Mouse (Mus musculus) liver, embryonic 14.5 days (tissue): ENCODE data around the gene Kif13a. TPM values are rescaled to one million over a fixed set of nuclear protein-coding genes. Genes with fewer than 3 reads are reported as not detected.

Source experiments
- ATAC-seq: fragments of 200-750 bp; cut with Nextera tagmentation; 2 replicates; pipeline ENCODE4 v1.8.0; 2017; ENCODE audit warnings: moderate number of reproducible peaks, mild to moderate bottlenecking, moderate library complexity; ENCODE audit not compliant: insufficient read depth
- DNase-seq, 3 experiments: peaks; one replicate each; pipeline ENCODE4 v3.0.0-alpha.2; 2012 to 2013; ENCODE audit warnings: low read depth in 3 of 3, low spot score in 3 of 3
- H3K27ac ChIP-seq: fragments of 300-500 bp; sonication (generic); 2 replicates; pipeline ENCODE4 v1.5.1; 2014; ENCODE audit warnings: moderate library complexity, mild to moderate bottlenecking, control low read depth, inconsistent platforms
- H3K27me3 ChIP-seq: fragments of 300-500 bp; sonication (generic); 2 replicates; pipeline ENCODE4 v1.6.1; 2014; ENCODE audit warnings: mild to moderate bottlenecking, low read length, moderate library complexity; ENCODE audit not compliant: control insufficient read depth, insufficient read depth
- H3K36me3 ChIP-seq: fragments of 300-500 bp; sonication (generic); replicated peaks from 2 replicates; pipeline ENCODE4 v1.6.1; 2014; ENCODE audit warnings: low read depth; ENCODE audit not compliant: control insufficient read depth, insufficient read depth
- H3K4me1 ChIP-seq, 2 experiments: fragments of 200-500 bp in 1 of 2; fragments of 300-500 bp in 1 of 2; sonication (generic) in 1 of 2; replicated peaks; 2 replicates each; pipeline ENCODE4 v1.6.1; 2012 to 2014; ENCODE audit warnings: antibody characterized with exemption in 1 of 2, inconsistent platforms in 1 of 2, low read length in 1 of 2; ENCODE audit not compliant: control insufficient read depth in 2 of 2, insufficient read depth in 2 of 2
- H3K4me2 ChIP-seq: fragments of 300-500 bp; sonication (generic); 2 replicates; pipeline ENCODE4 v1.6.1; 2014; ENCODE audit warnings: low read depth, mild to moderate bottlenecking, control low read depth, moderate library complexity
- H3K4me3 ChIP-seq, 2 experiments: fragments of 200-500 bp in 1 of 2; fragments of 300-500 bp in 1 of 2; sonication (generic) in 1 of 2; 2 replicates each; pipeline ENCODE4 v1.5.1; 2012 to 2014; ENCODE audit warnings: low read depth in 2 of 2, low read length in 2 of 2, mild to moderate bottlenecking in 2 of 2, control low read depth in 1 of 2, inconsistent platforms in 1 of 2, moderate library complexity in 1 of 2; ENCODE audit not compliant: insufficient read depth in 1 of 2
- H3K9ac ChIP-seq: fragments of 300-500 bp; sonication (generic); replicated peaks from 2 replicates; pipeline ENCODE4 v1.6.1; 2014; ENCODE audit warnings: mild to moderate bottlenecking, control low read depth, moderate library complexity
- H3K9me3 ChIP-seq: fragments of 300-500 bp; sonication (generic); 2 replicates; pipeline ENCODE4 v1.6.1; 2016; ENCODE audit warnings: low read length, mixed read lengths; ENCODE audit not compliant: control insufficient read depth
- CTCF ChIP-seq: IDR thresholded peaks from 2 replicates; pipeline ENCODE4 v1.5.1; 2016; ENCODE audit warnings: antibody characterized with exemption, low read depth, control low read depth
- EP300 ChIP-seq: IDR thresholded peaks from 2 replicates; pipeline ENCODE4 v1.6.1; 2016; ENCODE audit warnings: antibody characterized with exemption, low read depth
- WGBS: fragments of 180-500 bp; shearing (Covaris S2); extraction: QIAGEN DNeasy Blood & Tissue Kit; methylation state at CpG from one replicate; pipeline ENCODE4 v1.1.7; 2014; ENCODE audit not compliant: insufficient replicate concordance; 5-methylcytosine and 5-hydroxymethylcytosine counted together
- polyA plus RNA-seq, 2 experiments: library from polyadenylated mRNA; depleted of rRNA in 1 of 2; stranded (reverse) in 1 of 2; unstranded in 1 of 2; fragments of >200 nt; fragmentation: Nextera tagmentation in 1 of 2; extraction: Ambion mirVana in 1 of 2; gene quantifications; 2 replicates each; pipeline versions ENCODE4 v1.2.1 to v1.2.3; 2012 to 2014

Gene Kif13a
- polyA plus RNA-seq, 2 experiments = 2.1 to 3.1 TPM

DNA sequence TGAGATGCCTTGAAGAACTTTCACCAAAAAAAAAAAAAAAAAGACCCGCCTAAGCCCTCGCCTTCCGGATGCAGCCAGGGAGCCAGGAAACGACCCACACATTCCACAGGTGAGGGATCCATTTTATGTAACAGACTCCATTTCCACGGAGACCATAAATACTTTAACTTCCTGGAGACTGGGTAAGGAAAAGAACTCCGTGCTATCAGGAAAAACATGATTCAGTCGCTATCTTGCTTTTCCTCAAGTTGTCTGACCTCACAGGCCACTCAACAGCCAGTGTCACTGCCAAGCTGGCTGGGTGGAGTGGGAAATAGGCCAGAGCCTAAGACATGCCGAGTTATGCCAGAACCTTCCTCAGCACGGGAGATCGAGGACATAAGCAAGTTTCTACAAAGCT is 46.3 kb downstream of the Kif13a start:
- H3K4me2 ChIP-seq = no peak overlapping the region
- WGBS = 49% methylated on average over 10 of the region's 10 CpGs
- H3K36me3 ChIP-seq = no peaks in the 10 kb centered on the region
- H3K4me3 ChIP-seq = no peak overlapping the region
- DNase-seq (no peak), ATAC-seq (no peak)
- H3K9me3 ChIP-seq = no peaks in the 10 kb centered on the region
- H3K27ac ChIP-seq = no peak overlapping the region
- peaks cover 0 to 16% of the 10 kb centered on the region in 2 experiments; a peak in 2 of 4 replicates for H3K4me1 ChIP-seq
- no peak overlapping the region for H3K9ac ChIP-seq
- no peaks in the 10 kb centered on the region for H3K27me3 ChIP-seq
- TF ChIP-seq CTCF = no peak
- TF ChIP-seq EP300 = no peak

GRCm38 (mm10) chr13:46880736-46881135 is 48.9 kb downstream of the Kif13a start:
- no peak for ATAC-seq
- DNase-seq = no peak
- Histone ChIP-seq H3K4me2 (no peak overlapping the region), H3K36me3 (no peaks in the 10 kb centered on the region), H3K27ac (no peak overlapping the region), H3K4me1 (peaks cover 0 to 21% of the 10 kb centered on the region in 2 experiments; a peak in 2 of 4 replicates), H3K4me3 (no peak overlapping the region), H3K9ac (no peak overlapping the region), H3K27me3 (no peaks in the 10 kb centered on the region), H3K9me3 (no peaks in the 10 kb centered on the region)
- TF ChIP-seq EP300 = no peak
- TF ChIP-seq CTCF = no peak
- 55% methylated on average over 14 of the region's 14 CpGs for WGBS

DNA sequence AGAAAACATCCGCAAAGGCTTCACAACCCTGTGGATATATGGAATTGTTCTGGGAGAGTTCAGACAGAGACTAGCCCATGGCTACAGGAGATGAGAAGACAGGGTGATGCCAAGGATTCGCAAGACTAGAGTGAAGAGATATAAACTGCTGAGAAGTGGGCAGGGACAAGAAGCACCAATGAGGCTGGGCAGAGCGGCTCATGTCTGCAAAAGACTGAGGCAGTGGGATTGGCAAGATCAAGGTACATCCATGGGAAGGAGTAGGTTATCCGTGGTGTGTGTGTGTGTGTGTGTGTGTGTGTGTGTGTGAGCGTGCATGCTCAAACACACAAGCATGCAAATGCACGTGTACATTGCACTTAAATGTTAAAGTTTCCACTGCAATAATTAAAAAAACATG is 49.4 kb downstream of the Kif13a start:
- H3K9me3 ChIP-seq = no peaks in the 10 kb centered on the region
- ATAC-seq = no peak
- no peak overlapping the region for H3K27ac ChIP-seq
- DNase-seq = no peak
- H3K4me1 ChIP-seq = peaks cover 0 to 18% of the 10 kb centered on the region in 2 experiments; a peak in 2 of 4 replicates
- H3K27me3 ChIP-seq = no peaks in the 10 kb centered on the region
- H3K4me2 ChIP-seq = no peak overlapping the region
- no peak overlapping the region for H3K4me3 ChIP-seq
- no peak overlapping the region for H3K9ac ChIP-seq
- no peaks in the 10 kb centered on the region for H3K36me3 ChIP-seq
- TF ChIP-seq EP300 (no peak), CTCF (no peak)
- 76% methylated on average over 6 of the region's 6 CpGs for WGBS

DNA sequence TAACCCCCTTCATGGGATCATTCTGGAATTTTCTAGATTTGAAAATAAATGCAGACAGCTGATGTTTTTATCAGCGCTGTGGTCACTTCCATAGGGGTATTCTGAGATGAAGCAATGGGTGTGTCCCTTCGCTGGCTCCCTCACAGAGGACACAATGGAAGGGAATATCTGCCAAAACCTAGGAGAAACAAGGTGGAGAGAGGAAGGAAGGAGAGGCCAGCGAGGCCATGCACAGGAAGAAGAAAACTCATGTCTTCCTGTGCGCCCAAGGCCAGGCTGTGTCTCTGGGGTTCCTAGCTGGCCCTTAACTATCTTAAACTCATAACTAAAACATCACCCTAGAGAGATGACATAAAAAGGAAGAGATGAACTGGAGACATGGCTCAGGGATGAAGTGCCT is 52.6 kb downstream of the Kif13a start:
- WGBS = 45% methylated on average over 4 of the region's 4 CpGs

GRCm38 (mm10) chr13:46875377-46875776 is 54.3 kb downstream of the Kif13a start:
- Histone ChIP-seq H3K4me1 (peaks cover 0 to 10% of the 10 kb centered on the region in 2 experiments; a peak in 2 of 4 replicates), H3K4me2 (no peak overlapping the region), H3K9me3 (no peaks in the 10 kb centered on the region), H3K36me3 (no peaks in the 10 kb centered on the region), H3K4me3 (no peak overlapping the region), H3K27ac (no peak overlapping the region), H3K27me3 (no peaks in the 10 kb centered on the region), H3K9ac (no peak overlapping the region)
- WGBS = 45% methylated on average over 6 of the region's 6 CpGs
- DNase-seq = peak in 2 of 3 experiments; percentile 9 to 18
- ATAC-seq = peak; percentile 74
- TF ChIP-seq CTCF (no peak), EP300 (no peak)

More for the DNA sequence above, 52.6 kb downstream of the Kif13a start:
- Histone ChIP-seq H3K36me3 (no peaks in the 10 kb centered on the region), H3K27ac (no peak overlapping the region), H3K4me1 (peaks cover 0 to 10% of the 10 kb centered on the region in 2 experiments; a peak in 2 of 4 replicates), H3K4me3 (no peak overlapping the region), H3K27me3 (no peaks in the 10 kb centered on the region), H3K9me3 (no peaks in the 10 kb centered on the region), H3K4me2 (no peak overlapping the region), H3K9ac (no peak overlapping the region)
- DNase-seq (no peak), ATAC-seq (no peak)
- TF ChIP-seq CTCF (no peak), EP300 (no peak)
